Mouse (Mus musculus) gastrocnemius, postnatal 4 days (tissue): ENCODE data around the gene Tlcd1. TPM values are rescaled to one million over a fixed set of nuclear protein-coding genes. Genes with fewer than 3 reads are reported as not detected.
"Not testable (repeated sequence)": the region's sequence is repeated elsewhere in the genome, so short reads cannot be mapped to it uniquely, and the experiment has no call there.

Source experiments
- DNase-seq, 2 experiments: peaks; one replicate each; pipeline ENCODE4 v3.0.0; 2021 to 2022; ENCODE audit warnings: low spot score in 2 of 2, mixed read lengths in 2 of 2
- long read RNA-seq, 2 experiments: library from polyadenylated mRNA; stranded (forward); transcript quantifications; one replicate each; pipeline ENCODE4 v2.0.0; 2021
- total RNA-seq, 2 experiments: library from RNA; stranded (reverse); gene quantifications; 2 replicates each; pipeline ENCODE4 v1.2.3; 2021

Tlcd1 gene
- total RNA-seq: 10 to 100 TPM; 12.6 to 16.0 TPM
- long read RNA-seq, experiment 1, transcript Tlcd1-204 (4 exons, 1,412 nt): major isoform, 5 of 9 reads
- long read RNA-seq, experiment 1, partial matches to known transcripts: 0 of 9 reads
- long read RNA-seq, experiment 1, other reads (novel, unspliced or antisense): 3 of 9 reads
- long read RNA-seq, experiment 2, transcript Tlcd1-204 (4 exons, 1,412 nt): major isoform, 11 of 17 reads
- long read RNA-seq, experiment 2, partial matches to known transcripts: 0 of 17 reads
- long read RNA-seq, experiment 2, other reads (novel, unspliced or antisense): 3 of 17 reads

DNA sequence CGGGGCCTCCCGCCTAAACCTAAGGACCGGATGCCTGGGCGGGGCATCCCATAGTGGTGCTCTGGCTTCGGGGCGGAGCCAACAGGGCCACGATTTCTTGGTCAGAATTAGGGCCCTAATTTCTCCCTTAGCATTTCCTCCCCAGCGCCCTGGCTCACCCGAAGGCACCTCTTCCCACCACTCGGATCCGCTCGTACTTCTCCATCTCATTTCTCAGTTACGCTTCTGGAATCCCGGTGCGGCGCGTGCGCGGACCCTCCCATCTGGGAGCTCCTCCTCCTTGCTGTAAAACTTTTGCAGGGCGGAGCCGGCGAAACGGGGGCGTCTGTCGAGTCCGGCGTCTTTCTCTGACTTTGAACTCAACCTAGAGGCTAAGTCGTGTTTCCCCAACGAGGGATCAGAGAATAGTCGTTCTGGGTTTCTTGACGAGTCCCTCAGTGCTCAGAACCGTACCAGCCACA is at the start of gene Tlcd1, which contains the start of gene Nek8:
Gene Tlcd1 (plus strand): TSS at position 310 of the 461 bp plus-strand sequence.
Gene Nek8 (minus strand): TSS at position 274 of the 461 bp plus-strand sequence.
- DNase-seq: peak; percentile 74 to 90

DNA sequence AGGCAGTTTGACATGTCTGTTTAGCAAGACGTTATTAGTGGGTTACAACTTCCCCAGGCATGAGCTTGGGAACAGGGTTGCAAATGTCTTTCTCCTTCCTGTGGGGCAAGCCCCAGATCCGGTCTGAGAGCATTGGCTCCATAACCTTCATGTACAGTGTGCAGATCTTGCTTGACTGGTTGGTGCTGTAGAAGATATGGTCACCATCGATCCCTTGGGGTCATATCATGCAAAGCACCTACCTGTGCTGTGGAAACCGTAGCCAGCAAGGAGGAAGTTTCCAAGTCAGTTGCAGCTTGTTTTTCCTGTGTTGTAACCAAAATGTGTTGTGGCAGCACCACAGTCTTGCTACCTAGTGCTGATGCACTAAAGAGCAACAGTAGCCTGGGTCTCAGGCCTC is 49.8 kb upstream of the Tlcd1 start:
- DNase-seq: no peak

DNA sequence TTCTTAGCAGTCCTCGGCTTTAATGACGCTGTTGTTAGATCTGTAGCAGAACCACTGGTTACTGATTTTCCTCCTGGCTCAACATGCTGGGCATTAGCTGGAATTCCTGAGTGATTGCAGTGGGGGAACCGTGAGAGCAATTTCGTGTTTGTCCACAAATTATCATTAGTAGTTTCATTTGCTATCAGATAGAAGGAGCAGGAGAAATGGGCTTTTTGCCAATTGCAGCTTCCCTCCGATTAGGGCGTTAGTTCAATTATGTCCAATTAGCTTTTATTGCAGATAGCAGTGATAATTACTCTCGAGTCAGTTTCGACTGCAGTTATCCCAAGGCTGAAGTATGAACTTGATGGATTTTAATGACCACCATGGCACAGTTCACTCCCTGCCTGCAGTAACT is 47.1 kb upstream of the Tlcd1 start:
- DNase-seq: no peak

DNA sequence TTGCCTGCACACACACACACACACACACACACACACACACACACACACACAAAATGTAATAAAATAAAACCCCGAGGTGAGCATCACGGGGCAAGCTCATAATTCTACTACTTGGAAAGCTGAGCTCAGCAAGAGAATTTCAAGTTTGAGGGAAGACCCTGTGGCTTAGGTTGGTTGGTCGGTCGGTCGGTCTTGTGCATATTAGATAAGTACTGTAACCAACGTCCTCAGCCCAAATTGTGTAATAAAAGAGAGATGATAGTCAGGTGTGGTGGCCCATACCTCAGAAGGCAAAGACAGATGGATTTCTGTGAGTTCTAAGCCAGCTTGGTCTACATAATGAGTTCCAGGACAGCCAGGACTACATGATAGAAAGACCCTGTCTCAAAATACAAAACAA is 42.6 kb upstream of the Tlcd1 start:
- DNase-seq: no peak

DNA sequence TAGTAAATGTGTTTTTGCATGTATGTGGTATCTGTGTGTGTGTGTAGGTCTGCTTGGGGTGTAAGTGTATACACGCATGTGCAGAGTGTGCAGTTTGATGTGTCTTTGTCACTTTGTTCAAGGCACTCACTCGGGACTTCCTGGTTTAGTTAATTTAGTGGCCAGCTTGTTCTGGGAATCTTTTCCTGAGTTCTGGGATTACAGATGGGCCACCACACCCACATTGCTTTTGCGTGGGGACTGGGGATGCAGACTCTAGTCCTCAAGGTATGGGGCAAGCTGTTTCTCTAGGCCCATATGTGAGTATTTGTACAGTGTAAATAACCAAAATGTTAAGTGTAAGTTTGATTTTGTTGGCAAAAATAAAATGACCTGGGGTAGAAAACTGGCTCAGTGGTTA is 42.2 kb upstream of the Tlcd1 start:
- no peak for DNase-seq

DNA sequence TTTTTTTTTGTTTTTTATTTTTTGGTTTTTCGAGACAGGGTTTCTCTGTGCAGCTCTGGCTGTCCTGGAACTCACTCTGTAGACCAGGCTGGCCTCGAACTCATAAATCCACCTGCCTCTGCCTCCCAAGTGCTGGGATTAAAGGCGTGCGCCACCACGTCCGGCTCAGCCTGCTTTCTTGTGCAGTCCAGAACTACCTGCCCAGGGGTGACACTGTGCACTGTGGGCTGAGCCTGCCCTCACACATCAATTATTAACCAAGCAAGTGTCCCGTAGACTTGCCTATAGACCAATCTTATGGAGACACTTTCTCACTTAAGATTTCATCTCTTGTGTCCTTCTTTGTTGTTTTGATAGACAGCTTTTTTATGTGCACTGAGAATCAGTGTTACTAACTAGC is 41.2 kb upstream of the Tlcd1 start:
- DNase-seq: not testable (repeated sequence)

DNA sequence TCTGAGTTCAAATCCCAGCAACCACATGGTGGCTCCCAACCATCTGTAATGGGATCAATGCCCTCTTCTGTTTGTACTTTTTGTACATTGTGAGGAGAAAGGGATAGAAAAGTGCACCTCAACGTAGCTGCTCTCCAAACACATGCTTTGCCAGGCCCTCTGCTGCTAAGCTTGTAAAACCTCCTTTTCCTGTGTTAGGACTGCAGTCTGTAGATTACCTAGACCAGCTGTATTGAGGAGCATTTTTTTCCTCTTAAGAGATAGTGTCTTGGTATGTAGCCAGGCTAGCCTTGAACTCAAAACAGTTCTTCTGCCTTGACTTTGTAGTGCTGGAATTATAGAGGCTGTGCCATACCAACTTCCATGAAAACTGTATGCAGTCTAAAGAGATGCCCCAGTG is 40.4 kb upstream of the Tlcd1 start:
- DNase-seq: no peak

DNA sequence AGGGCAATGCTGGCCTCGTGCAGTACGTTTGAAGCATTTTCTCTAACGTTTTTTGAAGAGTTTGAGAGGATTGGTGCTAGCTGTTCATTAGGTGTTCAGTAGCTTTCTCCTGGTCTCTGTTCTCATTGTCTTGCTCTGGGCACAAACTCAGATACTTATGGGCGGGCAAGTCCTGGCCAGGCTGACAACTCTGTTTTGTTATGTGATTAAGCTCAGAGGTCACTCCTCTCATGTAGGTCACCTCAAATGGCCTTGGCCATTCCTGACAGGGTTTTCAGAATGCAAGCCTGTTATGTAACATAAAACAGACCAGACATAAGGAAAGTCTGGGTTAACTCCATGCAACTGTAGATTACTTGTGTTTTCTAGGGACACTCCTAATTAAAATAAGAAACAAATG is 38.9 kb upstream of the Tlcd1 start:
- DNase-seq: no peak

DNA sequence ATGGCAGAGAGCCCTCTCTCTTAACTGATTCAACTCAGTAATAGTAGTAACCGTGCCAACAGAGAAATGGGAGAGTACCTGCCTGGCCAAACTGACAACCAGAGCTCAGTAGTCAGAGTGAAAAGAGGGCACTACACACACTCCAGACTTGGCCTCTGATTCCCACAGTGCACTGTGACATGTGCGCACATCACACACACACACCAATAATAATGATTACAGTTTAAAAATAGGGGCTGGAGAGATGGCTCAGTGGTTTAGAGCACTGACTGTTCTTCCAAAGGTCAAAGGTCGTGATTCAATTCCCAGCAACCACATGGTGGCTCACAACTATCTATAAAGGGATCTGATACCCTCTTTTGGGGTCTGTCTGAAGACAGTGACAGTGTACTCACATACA is 38.5 kb upstream of the Tlcd1 start:
- no peak for DNase-seq

DNA sequence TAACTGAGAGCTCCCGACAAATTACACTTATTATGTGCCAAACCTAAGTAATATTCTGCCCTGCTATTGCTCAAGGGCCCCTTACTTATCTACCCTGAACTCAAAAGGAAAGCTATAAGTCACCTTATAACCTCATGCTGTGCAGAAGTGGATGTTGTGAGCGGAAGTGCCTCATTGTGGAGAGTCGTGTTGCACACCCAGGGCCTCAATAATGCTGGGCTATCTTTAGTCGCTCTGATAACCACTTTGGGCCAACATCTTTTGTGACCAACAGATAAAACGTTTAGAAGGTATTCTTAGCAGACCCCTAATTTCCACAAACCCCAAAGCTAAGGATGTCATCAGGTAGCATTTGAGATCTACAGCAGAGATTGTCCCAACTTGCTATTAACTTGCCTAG is 35.8 kb upstream of the Tlcd1 start:
- DNase-seq: no peak

DNA sequence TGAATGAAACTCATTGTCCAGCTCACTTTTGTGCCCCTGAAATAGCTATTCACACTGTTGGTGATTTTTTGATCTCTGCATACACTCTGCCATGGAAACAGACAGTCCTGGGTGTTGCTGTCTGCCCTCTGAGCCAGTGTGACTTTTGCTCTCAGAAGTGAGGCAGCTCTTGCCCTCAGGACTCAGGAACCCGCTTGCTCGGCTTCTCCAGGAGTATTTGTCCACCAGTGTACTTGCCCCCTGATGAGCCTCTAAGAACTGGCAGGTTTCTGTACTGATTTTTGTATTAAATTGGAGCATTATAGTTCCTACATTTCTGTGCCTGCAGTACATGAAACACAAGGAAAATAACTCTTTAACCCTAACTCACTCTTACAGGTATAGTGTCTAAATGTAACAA is 33.0 kb upstream of the Tlcd1 start:
- DNase-seq: no peak

DNA sequence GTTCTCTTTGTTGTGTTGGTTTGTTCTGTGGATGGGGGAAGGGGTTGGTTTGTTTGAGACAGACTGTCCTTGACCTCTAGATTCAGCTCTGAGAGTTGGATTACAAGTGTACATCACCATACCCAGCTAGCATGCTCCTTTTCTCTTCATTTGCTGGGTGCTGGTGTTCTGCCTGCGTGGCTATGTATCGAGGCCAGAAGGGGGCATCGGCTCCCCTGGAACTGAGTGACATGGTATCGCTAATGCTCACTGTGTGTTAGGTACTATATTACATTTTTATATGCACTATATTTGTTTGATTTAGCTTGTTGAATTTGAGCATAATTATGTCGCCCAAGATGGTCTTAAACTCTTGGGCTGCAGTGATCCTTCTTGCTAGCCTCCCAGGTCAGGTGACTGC is 30.3 kb upstream of the Tlcd1 start:
- DNase-seq: no peak

DNA sequence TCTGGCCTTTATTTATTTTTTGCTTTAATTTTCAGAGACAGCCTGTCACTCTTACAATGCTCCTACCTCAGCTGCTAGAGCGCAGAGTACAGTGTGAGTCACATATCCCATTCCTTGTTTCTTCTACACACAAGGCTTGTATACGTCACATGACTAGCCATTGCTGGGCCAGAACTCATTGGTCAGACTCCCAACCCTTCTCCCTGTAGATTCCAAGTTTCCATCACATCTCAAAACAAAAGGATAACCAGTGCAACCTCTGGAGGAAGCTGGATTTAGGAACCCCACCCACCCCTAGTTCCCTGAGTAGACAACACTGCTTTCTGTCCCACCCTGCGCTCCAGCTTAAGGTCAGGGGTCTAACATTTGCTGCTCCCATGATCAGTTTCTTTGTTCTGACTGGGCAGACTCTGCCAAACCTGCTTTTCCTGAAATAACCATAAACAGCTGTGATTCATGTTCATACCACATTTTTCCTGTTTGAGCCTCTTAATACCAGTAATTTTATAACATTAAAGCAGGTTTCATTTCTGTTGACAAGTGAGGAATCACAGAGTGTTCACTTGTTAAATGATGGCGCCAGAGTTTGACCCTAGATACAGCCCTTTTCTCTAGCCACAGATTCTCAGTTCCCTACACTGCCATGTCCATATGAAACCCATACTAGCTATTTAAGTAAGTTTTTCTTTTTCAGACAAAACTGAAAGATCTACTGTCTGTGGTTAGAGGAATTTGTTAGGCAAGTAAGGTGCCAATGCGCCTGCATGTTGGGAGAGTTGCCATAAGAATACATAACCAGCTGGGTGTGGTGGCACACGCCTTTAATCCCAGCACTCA is 29.6 kb upstream of the Tlcd1 start:
- no peak for DNase-seq

DNA sequence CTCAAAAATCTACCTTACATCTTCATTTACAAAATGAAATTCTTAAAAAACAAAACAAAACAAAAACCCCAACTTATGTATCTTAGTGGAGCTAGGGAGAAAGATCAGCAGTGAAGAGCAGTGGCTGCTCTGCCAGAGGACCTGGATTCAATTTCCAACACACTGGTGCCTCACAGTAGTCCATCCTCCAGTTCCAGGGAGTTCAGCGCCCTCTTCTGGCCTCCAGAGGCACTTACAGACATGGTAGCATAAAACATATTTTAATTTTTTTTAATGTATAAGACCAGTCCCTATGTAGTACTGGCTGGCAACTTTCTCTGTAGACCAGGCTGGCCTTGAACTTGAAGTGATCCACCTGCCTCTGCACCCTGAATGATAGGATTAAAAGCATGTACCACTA is 25.4 kb upstream of the Tlcd1 start:
- no peak for DNase-seq

DNA sequence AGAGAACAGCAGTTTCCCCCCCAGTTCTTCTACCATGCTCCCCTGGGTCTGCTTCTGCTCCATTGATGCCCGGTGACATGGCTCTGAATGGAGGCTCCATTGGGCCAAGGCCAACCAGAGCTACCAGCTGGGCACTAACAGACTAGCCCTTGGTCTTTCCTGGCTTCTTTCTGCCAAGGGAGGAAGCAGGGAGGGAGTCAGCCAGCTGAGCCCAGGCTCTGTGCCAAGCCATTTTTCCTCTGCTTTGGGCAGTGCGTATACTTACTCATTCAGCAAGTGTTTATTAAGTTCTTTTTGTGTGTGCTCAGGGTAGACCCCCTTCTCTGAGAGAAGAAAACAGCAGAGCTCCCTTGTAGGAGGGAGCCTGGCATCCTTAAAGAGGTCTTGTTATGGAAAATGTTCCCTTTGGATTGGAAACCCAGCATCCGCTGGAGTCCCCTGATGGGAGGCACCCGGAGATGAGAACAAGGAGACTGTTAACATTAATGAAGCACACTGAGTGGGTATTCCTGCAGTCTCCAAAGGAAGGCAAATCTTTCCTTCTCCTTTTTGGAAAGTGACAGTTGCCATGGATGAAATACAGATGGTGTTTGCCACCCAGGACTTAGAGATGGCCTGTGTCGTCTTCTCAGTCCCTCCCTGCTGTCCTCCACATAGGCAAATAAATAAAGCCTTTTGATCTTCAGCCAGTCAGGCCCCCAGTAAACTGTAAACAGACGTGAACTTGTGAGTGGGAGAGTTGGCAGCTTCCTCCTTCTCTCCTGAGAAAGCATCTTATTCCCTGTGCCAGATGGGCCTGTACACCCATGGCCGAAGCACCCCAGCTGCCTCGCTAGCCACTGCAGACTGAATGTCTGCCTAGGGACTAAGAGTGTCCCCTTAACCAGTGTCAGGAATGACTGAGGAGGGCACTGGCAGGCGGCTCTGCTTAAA is 23.9 kb upstream of the Tlcd1 start:
- DNase-seq: peak in 1 of 2 experiments; percentile 77

DNA sequence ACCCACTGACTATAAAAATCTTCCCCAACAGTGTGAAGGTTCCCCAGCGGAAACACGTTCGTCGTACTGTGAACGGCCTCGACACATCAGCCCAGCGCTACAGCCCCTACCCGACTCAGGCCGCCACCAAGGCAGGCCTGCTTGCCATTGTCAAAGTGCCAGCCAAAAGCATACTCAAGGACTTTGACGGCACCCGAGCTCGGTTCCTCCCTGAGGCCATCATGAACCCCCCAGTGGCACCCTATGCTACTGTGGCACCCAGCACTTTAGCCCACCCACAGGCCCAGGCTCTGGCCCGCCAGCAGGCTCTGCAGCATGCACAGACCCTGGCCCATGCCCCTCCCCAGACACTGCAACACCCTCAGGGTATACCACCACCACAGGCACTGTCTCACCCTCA is 22.7 kb upstream of the Tlcd1 start:
- peak in 1 of 2 experiments; percentile 18 for DNase-seq

DNA sequence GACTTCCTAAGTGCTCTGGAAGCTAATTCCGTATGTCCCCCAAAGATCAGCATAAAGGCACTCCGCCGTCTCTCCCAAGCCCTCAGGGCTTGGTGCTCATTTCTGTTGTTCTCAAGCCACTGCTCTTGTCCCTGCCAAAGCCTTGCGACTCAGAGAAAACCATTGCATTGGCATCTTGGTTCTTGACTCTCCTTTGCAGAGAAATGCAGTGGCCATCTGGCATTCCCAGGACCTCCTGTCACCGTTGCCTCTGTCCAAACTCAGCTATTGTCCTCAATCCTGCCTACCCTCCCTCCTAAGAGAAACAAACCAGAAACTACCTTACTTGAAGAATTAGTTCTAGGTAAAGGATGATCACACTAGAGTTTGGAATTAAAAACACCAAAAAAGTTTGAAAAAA is 20.8 kb upstream of the Tlcd1 start:
- DNase-seq: no peak

DNA sequence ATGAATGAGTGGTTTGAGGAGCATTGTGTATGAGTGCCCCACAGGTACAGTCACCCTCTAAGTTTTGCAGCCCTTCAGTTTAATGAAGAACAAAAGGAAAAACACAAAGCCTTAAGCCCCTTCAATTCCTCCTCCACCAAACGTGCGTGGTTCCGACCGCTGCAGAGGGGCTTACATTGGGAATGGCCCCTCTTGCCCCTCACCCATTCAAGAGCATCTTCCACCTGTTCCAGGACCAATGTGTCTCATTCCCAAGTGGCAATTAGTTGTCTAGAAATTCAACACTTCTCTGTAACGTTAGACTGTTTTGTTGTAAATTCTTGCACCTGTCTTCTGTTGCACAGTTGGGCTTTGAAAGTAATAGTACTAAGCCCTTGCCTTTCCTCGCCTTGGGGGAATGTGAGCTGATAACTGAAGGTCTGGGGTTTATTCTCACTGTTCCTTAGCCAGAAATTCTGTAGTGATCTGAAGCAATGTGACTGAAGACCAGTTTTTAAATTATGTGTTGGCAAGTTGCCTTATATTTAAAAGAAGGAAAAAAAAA is 20.3 kb upstream of the Tlcd1 start:
- no peak for DNase-seq

DNA sequence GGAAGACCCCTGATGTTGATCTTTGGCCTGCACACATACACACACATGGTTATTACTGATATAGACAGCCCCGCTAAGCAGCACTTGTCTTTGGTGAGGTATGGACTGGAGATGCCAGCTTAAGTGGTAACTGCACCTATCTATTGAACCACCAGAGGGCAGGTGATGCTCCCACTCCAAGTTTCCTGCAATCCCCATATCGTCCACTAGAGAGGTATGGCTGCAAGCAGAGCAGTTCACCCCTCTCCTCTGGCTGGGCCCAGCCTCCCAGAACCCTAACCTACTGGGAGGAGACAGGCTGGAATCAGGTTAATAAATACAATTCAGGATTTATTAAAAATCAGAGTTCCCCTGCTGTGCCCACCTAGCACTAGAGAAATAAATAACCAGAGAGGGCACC is 17.4 kb upstream of the Tlcd1 start:
- DNase-seq: peak in 1 of 2 experiments; percentile 77

DNA sequence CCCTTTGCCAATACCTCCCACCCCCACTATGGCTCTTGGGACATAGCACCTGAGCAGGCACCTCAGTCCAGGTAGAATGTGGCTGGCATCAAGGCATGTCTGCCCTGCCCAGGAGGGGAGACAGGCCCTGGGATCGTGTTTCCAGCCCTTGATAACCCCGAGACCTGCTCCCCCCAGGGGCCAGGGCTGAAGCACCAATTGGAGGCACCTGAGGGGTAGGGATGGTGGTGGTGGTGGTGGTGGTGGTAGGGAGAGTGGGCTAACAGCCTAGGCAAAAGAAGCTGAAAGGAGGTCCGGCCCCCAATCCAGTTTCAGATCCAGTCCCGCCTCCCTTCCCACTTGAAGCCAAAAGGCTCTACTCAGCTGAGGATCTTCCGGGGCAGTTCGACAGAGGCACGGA is 17.0 kb upstream of the Tlcd1 start:
- DNase-seq: no peak

DNA sequence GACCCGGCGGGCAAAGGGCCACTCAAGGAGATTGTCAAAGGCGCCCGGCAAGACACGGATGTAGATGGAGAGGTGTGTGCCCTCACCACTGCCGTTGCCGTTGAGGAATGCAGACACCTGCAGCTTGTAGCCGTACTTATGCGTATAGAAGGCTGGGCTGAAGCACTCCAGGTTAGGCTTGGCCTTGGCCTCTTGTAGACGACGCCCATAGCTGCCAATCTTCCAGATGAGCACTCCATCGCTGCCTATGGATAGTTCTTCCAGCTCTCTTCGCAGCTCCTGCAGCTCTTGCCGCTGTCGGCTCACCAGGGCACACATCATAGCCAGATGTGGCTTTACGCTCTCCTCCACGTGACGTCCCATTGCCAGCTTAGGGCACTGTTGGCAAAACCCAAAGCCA is 16.3 kb upstream of the Tlcd1 start:
- no peak for DNase-seq
